Mouse (Mus musculus) left cerebral cortex, adult 2 months (tissue): ENCODE results near the gene Mpnd. TPM values are rescaled to one million over a fixed set of nuclear protein-coding genes. Genes with fewer than 3 reads are reported as not detected.
"Not testable (repeated sequence)": the region's sequence is repeated elsewhere in the genome, so short reads cannot be mapped to it uniquely, and the experiment has no call there.

Experiments
- DNase-seq, 2 experiments: peaks; one replicate each; pipeline ENCODE4 v3.0.0; 2021 to 2022; ENCODE audit warnings: low spot score in 2 of 2, mixed read lengths in 1 of 2; ENCODE audit errors: extremely low spot score in 1 of 2
- H3K27ac ChIP-seq: fragments of 200-600 bp; 2 replicates; pipeline ENCODE4 v1.8.1; 2022
- H3K4me3 ChIP-seq: fragments of 200-600 bp; 2 replicates; pipeline ENCODE4 v1.8.1; 2022
- CTCF ChIP-seq: fragments of 200-600 bp; IDR thresholded peaks from 2 replicates; pipeline ENCODE4 v1.8.1; 2022; ENCODE audit warnings: antibody characterized with exemption, mild to moderate bottlenecking, moderate library complexity
- intact Hi-C: fragments of 180-260 bp; cut with DNase I; formaldehyde crosslinking; loops from one replicate; pipeline ENCODE4 v1.15.1; 2025
- total RNA-seq, 2 experiments: library from RNA; stranded (reverse); gene quantifications; 2 replicates each; pipeline ENCODE4 v1.2.3; 2021

Gene Mpnd
- total RNA-seq, 2 experiments from 2014 or later: 90.8 to 91.2 TPM

DNA sequence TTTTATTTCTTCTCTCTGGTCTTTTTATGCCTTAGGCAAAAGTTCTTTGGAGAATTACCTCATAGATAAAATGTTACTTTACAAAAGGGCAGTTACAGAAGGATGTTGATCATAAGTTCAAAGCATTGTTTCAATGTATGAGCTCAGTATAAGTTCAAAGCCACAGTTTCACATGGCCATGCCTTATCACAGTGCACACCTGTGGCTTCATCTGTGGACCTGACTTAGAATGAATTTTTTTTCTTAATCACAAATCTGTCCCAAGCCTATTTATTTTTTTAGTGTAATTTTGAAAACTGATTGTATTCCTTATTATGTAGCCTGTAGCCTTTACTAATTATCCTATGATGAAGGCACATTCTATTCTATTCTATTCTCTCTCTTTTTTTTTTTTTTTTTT is 49.4 kb downstream of the Mpnd start:
- DNase-seq: no peak
- Histone ChIP-seq H3K27ac (no peak overlapping the region), H3K4me3 (no peak overlapping the region)
- no peak for TF ChIP-seq CTCF
- intact Hi-C loops: no loop called here

DNA sequence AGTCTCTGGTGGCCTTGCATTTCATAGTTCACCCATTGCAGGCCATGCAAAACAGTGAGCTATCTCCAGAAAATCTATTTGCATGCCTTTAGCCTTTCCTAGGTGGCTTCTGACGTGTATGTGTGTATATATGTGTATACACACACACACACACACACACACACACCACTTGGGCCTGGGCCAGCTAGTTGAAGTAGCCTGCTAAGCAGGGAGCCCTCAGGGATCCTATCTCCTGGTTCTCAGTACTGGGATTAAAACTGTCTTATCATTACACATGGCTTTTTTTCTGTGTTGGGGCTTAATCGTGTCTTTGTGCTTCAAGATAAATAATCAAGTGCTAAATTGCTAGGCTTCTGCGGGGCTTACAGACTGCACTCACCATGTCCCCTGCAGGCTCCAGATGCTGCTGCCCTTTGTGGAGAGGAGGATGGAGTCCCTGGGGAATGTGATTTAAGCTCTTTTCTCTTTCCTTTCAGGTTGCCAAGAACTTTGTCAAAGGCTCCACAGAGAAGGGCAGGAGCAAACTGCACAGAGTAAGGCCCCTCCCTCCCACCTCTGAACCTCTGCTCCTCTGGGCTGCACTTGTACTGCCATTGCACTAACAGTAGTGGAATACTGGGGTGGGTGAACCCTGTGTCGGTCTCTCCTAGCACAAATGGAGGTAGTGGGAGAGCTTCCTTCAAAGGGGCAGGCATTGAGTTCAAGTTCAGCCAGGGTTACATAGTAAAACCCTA is 50.6 kb downstream of the Mpnd start:
- TF ChIP-seq CTCF: no peak
- no peak overlapping the region for H3K27ac ChIP-seq
- intact Hi-C loops: no loop called here
- H3K4me3 ChIP-seq: no peak overlapping the region
- no peak for DNase-seq

DNA sequence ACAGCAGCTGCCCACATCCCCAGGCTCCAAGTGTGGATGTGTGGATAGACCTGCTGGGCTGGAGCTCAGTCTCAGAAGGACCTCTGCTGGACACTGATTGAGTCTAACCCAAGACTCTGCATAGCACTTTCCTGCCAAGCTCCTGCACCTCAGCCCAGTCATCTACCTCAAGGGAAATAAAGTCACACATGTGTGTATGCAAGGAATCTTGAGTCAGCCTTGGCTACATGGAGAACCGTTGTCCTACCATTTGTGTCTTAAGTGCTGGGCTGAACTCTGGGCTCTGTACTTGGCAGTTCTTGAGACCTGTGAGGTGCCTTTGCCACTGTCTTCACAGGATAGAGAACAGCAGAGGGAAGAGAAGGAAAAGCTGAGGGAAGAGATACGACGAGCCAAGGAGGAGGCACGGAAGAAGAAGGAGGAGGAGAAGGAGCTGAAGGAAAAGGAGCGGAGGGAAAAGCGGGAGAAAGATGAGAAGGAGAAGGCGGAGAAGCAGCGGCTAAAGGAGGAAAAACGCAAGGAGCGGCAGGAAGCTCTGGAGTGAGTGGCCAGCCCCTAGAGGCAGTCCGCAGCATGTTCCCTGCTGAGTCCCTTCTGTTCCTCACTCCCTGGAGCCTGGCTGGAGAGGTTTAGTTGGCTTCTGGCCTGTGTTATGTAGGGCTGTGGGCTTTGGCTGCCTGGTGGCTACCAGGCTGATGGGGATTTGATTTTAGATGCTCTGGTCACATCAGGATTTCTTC is 52.0 kb downstream of the Mpnd start:
- intact Hi-C loops: no loop called here
- DNase-seq: no peak
- Histone ChIP-seq H3K4me3 (no peak overlapping the region), H3K27ac (no peak overlapping the region)
- no peak; the same call in 1 of the 2 replicates for TF ChIP-seq CTCF

DNA sequence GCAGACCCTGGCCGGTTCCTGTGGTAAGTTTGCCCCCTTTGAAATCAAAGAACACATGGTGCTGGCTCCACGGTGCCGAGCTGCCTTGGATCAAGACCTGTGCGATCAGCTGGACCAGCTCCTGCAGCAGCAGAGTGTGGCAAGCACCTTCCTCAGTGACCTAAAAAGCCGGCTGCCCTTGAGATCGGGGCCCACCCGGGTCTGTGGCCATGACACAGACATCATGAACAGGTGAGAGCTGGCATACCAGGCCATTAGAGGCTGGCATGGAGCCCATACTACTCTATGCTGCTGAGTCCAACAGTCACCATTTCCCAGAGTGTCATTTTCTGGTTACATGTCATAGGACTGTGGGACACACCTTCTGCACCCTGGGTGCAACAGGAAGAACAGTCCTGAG is 56.6 kb downstream of the Mpnd start:
- peak in 1 of 2 experiments; percentile 6 for DNase-seq
- Histone ChIP-seq H3K4me3 (no peak overlapping the region), H3K27ac (no peak overlapping the region)
- intact Hi-C loops: no loop called here
- TF ChIP-seq CTCF: no peak

DNA sequence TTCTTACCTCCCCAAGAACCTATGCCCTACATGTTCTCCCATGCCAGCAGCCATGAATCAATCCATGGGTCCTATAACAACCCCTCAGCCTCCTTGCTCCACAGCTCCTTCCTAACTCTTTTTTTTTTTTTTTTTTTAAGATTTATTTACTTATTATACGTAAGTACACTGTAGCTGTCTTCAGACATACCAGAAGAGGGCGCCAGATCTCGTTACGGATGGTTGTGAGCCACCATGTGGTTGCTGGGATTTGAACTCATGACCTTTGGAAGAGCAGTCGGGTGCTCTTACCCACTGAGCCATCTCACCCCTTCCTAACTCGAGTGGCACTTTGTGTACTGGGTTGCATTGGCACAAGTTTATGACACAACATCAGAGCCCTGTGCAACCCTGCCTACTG is 60.2 kb downstream of the Mpnd start:
- H3K4me3 ChIP-seq, H3K27ac ChIP-seq, DNase-seq, intact Hi-C loops: not testable (repeated sequence)
- peak; percentile 20; the same call in 1 of the 2 replicates for TF ChIP-seq CTCF

Other genes with a start within 250 kb of the Mpnd start
- 1 to 10 TPM; 5.1 to 6.7 TPM for gene Zfp119a, start 126.8 kb upstream of the Mpnd start, total RNA-seq
- 1 to 10 TPM; 6.2 to 6.6 TPM for gene Zfp959, start 113.6 kb upstream of the Mpnd start, total RNA-seq
- 1 to 10 TPM; 2.3 to 4.1 TPM for gene Zfp119b, start 56.2 kb upstream of the Mpnd start, total RNA-seq
- gene Ebi3, start 53.1 kb upstream of the Mpnd start, total RNA-seq: 1 to 10 TPM; 1.2 to 1.4 TPM
- 10 to 100 TPM; 16.4 to 17.4 TPM for gene Yju2, start 46.6 kb upstream of the Mpnd start, total RNA-seq
- 10 to 100 TPM; 36.7 to 40.1 TPM for gene Shd, start 35.2 kb upstream of the Mpnd start, total RNA-seq
- gene Fsd1, start 19.2 kb upstream of the Mpnd start, total RNA-seq: 10 to 100 TPM; 88.7 to 90.6 TPM
- 1 to 10 TPM; 2.5 to 3.1 TPM for gene Stap2, start 127 bp upstream of the Mpnd start, total RNA-seq
- gene Sh3gl1, start 30.9 kb downstream of the Mpnd start, total RNA-seq: 10 to 100 TPM; 38.9 to 43.2 TPM
- gene Chaf1a, start 34.7 kb downstream of the Mpnd start, total RNA-seq: 1 to 10 TPM; 1.6 to 2.0 TPM
- gene Ubxn6, start 69.3 kb downstream of the Mpnd start, total RNA-seq: 10 to 100 TPM; 91.2 to 98.3 TPM
- gene Hdgfl2, start 73.9 kb downstream of the Mpnd start, total RNA-seq: 100 to 1,000 TPM; 102 to 109 TPM
- 1 to 10 TPM; 5.0 to 7.4 TPM for gene Plin4, start 104.1 kb downstream of the Mpnd start, total RNA-seq
- gene Plin5, start 111.9 kb downstream of the Mpnd start, total RNA-seq: under 1 TPM; 0.38 to 0.68 TPM
- 1 to 10 TPM; 4.2 to 6.1 TPM for gene Lrg1, start 116.3 kb downstream of the Mpnd start, total RNA-seq
- 100 to 1,000 TPM; 117 to 125 TPM for gene Sema6b, start 134.6 kb downstream of the Mpnd start, total RNA-seq
- 1 to 10 TPM; 7.5 to 8.7 TPM for gene Tnfaip8l1, start 156.8 kb downstream of the Mpnd start, total RNA-seq
- 10 to 100 TPM; 39.5 to 41.2 TPM for gene Mydgf, start 178.2 kb downstream of the Mpnd start, total RNA-seq
- 10 to 100 TPM; 70.7 to 74.1 TPM for gene Dpp9, start 213.2 kb downstream of the Mpnd start, total RNA-seq